Mouse (Mus musculus) thymus, postnatal 10 days (tissue): ENCODE results near the gene Babam2.
"Not testable (repeated sequence)": the region's sequence is repeated elsewhere in the genome, so short reads cannot be mapped to it uniquely, and the experiment has no call there.

Experiments used
- DNase-seq, 2 experiments: peaks; one replicate each; pipeline ENCODE4 v3.0.0; 2021; ENCODE audit warnings: low spot score in 2 of 2

The Babam2 gene

DNA sequence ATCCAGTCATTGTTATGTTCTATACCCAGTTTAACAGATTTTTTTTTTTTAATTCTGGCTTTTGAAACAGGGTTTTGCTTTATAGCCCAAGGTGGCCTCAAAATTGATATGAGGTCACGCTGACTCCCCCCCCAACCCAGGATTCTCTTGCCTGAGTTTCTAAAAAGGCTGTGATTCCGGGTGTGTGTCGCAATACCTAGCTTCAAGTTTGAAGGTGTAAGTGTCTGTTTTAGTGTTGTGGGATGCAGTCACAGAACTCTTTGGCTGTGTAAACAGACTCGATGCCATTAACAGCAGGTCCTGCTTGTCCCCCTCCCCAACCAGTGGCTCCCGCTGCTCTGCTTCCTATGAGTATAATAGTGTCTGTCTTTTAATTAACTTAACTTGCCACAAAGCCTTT lies 84.1 kb downstream of the Babam2 start:
- no peak for DNase-seq

GRCm38 (mm10) chr5:31787201-31787600 lies 89.7 kb downstream of the Babam2 start:
- no peak for DNase-seq

DNA sequence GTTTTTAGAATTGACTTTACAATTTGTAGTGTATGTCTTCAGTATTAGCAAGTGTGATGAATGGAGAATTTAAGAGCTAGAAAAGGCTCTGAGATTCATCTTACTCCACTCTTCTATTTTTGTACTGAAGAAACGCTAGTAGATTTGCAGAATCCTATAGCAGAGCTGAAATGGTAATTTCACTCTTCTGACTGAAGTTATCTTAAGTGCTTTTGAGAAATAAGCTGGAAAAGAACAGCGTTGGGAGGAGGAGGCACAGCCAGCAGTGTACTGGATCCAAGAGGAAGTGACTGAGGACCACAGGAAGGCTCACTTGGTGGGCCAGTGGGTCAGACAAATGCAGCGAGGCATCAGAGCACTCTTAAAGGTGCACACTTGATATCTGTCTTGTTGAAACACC lies 90.1 kb downstream of the Babam2 start:
- no peak for DNase-seq

GRCm38 (mm10) chr5:31792338-31792737 lies 94.9 kb downstream of the Babam2 start:
- no peak for DNase-seq

GRCm38 (mm10) chr5:31792863-31793262 lies 95.4 kb downstream of the Babam2 start:
- no peak for DNase-seq

GRCm38 (mm10) chr5:31795414-31795813 lies 97.9 kb downstream of the Babam2 start:
- DNase-seq, result no peak

- DNase-seq, result no peak
Observed at GRCm38 (mm10) chr5:31796979-31797378, 99.5 kb downstream of the Babam2 start.

- not testable (repeated sequence) for DNase-seq
Observed at GRCm38 (mm10) chr5:31804211-31804610, 106.7 kb downstream of the Babam2 start.

DNA sequence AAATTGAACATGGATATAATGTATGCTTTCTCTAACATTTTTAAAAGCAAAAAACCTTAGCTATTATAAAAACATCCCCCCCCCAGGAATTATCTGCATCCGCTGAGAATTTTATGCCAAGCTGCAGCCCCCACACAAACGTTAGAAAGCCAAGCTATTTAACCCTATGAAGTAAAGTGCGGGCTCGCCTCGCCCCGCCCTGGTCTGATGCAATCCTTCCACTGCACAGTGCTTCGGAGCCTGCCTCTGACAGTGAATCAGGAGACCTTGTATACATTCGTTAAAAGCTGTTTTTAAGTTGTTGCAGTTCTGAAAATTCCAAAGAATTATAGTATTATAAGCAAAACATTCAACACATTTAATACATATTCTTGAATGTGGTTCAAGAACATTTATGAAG lies 107.3 kb downstream of the Babam2 start:
- DNase-seq, result no peak

GRCm38 (mm10) chr5:31807312-31807711 lies 109.8 kb downstream of the Babam2 start:
- DNase-seq, result no peak

GRCm38 (mm10) chr5:31808271-31808670 lies 110.8 kb downstream of the Babam2 start:
- DNase-seq, result no peak

- no peak for DNase-seq
Observed at GRCm38 (mm10) chr5:31810796-31811662, 113.5 kb downstream of the Babam2 start.

- DNase-seq, result no peak
Observed at GRCm38 (mm10) chr5:31811663-31812001, 114.1 kb downstream of the Babam2 start.

DNA sequence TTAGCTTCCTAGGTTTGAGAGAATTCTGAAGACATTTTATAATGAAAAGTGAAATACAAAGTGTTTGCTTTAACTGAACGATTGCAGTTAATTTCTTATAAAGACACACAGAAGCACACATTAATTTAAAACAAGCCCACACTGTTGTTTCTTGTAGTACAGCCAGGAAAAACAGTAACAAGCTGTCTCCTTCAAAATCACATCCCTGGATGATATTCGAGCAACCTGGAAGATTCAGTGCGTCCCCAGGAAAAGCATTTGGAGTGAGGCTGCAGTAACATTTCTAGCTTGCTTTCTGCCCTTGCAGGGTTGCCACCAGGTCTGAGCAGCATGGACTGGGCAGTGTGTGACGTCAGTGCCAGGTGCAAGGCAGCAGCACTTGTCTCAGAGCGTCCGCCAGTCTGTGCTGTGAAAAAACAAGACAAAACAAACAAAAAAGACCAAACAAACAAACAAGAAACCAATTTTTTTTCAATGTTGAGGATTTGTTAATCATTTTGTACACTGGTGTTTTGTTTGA lies 115.7 kb downstream of the Babam2 start:
- DNase-seq, result no peak

- no peak for DNase-seq
Observed at GRCm38 (mm10) chr5:31814068-31814467, 116.6 kb downstream of the Babam2 start.

DNA sequence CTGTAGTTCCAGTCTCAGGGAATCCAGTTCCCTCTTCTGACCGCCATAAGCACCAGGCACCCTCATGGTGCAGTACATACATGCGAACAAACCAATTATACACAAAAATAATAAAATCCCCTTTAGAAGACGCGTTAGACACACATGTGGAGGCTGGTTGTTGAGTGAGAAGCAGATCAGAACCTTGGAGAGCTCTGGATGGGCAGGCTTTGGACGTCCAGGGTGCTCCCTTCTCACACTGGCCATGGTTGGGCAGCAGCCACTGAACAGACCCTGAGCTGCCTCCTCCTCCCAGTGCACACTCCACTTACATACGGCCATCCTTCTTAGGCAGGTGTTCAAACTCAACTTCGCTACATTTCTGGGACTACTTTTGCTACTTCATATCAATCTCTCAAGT lies 117.6 kb downstream of the Babam2 start:
- no peak for DNase-seq

- DNase-seq, result no peak
Observed at GRCm38 (mm10) chr5:31816082-31816481, 118.6 kb downstream of the Babam2 start.

GRCm38 (mm10) chr5:31820801-31821200 lies 123.3 kb downstream of the Babam2 start:
- peak; percentile 20 to 40 for DNase-seq

DNA sequence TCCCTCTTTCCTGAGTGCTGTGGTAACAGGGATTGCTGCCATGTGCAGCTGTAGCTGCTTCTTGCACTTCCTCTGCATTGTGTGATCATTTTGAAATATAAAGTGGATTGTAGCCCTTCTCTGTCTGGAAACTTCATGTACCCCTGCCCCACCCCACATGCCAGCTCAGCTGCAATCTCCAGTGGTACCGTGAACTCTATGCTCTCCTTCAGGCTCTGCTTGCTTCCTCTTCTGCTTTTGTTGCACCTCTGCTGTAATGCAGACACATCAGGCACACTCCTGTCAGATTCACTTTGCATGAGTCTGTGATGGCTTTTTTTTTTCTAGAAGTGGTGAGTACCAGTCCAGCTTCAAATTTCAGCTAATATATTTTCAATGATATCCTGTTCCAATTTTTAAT lies 123.7 kb downstream of the Babam2 start:
- no peak for DNase-seq

- DNase-seq, result no peak
Observed at GRCm38 (mm10) chr5:31823673-31824072, 126.2 kb downstream of the Babam2 start.

GRCm38 (mm10) chr5:31824126-31824525 lies 126.6 kb downstream of the Babam2 start:
- DNase-seq, result no peak

- DNase-seq, result no peak
Observed at GRCm38 (mm10) chr5:31827304-31827703, 129.8 kb downstream of the Babam2 start.

DNA sequence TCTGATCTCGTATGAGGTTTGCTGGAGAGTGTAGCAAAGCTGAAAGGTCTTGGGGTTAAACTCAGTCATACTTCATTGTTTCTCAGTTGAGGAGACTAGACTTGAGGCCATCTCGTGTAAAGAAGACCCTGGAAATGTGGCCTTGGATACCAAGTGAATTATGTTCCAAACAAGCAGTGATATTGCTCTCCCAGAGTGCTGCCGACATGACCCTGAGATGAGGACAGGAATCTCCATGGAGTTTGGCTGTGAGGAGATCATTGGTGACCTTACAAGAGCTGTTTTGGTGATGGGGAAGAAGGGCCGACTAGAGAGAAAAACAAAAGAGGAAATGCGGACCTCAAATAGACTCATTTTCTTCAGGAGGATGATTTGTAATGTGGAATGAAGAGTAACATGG lies 130.4 kb downstream of the Babam2 start:
- DNase-seq, result no peak

DNA sequence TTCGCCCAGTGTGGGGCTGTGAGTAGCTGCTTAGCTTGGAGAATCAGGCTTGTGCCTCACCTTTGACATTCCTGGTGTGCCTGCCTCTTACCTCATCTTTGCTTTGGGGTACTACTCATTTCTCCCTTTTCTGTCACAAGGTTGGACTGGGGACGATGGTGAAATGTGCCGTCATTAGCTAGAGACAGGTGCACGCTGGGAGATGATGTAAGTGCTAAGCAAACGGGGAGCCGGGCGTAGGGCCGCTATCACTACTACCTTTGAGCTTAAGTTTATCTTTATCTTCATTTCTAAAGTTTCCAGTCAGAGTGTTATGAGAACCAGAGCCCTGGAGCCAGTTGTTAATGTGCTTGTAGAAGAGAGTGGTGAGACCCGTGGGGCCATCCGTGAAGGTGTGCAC lies 131.3 kb downstream of the Babam2 start:
- no peak for DNase-seq
